Mouse (Mus musculus): Measurements from ENCODE around the gene Rpl12.
"Not testable (repeated sequence)": the region's sequence is repeated elsewhere in the genome, so short reads cannot be mapped to it uniquely, and the experiment has no call there.

Rpl12 gene

GRCm38 (mm10) chr2:32982700-32983099 is 21.3 kb downstream of the Rpl12 start:
- DNase-seq: no peak

GRCm38 (mm10) chr2:32983617-32984016 is 22.3 kb downstream of the Rpl12 start:
- DNase-seq: no peak

GRCm38 (mm10) chr2:32985844-32986243 is 24.5 kb downstream of the Rpl12 start:
- DNase-seq: no peak

- peak in 1 of 2 experiments; percentile 40 for DNase-seq
Observed at GRCm38 (mm10) chr2:32989376-32989775, 28.0 kb downstream of the Rpl12 start.

GRCm38 (mm10) chr2:32990167-32990832 is 28.9 kb downstream of the Rpl12 start:
- no peak for DNase-seq

GRCm38 (mm10) chr2:32992130-32992529 is 30.8 kb downstream of the Rpl12 start:
- DNase-seq: no peak

- no peak for DNase-seq
Observed at GRCm38 (mm10) chr2:32997081-32997480, 35.7 kb downstream of the Rpl12 start.

- no peak for DNase-seq
Observed at GRCm38 (mm10) chr2:32997792-32998191, 36.4 kb downstream of the Rpl12 start.

GRCm38 (mm10) chr2:32999752-33000151 is 38.4 kb downstream of the Rpl12 start:
- DNase-seq: no peak

GRCm38 (mm10) chr2:33002144-33002543 is 40.8 kb downstream of the Rpl12 start:
- no peak for DNase-seq

GRCm38 (mm10) chr2:33005041-33005440 is 43.7 kb downstream of the Rpl12 start:
- no peak for DNase-seq

GRCm38 (mm10) chr2:33009055-33009454 is 47.7 kb downstream of the Rpl12 start:
- not testable (repeated sequence) for DNase-seq

- DNase-seq: no peak
Observed at GRCm38 (mm10) chr2:33014877-33015276, 53.5 kb downstream of the Rpl12 start.

Measured in kidney, postnatal 25 days (tissue).